Mouse (Mus musculus) embryonic fibroblast, embryonic 13.5 days (primary cell): ENCODE measurements at regions not wholly inside any gene's neighbourhood (a gene's known extent, or its start where the extent isn't known, plus 50 kb on each side); places are given as distances from the start of the nearest gene placed in this dataset.

Experiments used
- H3K27ac ChIP-seq: 2 replicates; pipeline ENCODE4 v1.5.1; 2012; ENCODE audit warnings: low read length, control low read depth, inconsistent platforms; ENCODE audit not compliant: insufficient read depth
- H3K4me1 ChIP-seq: 2 replicates; pipeline ENCODE4 v1.6.1; 2011; ENCODE audit warnings: low read length; ENCODE audit not compliant: control insufficient read depth, insufficient read depth
- H3K4me3 ChIP-seq: 2 replicates; pipeline ENCODE4 v1.5.1; 2011; ENCODE audit warnings: mild to moderate bottlenecking, control low read depth, low read length; ENCODE audit not compliant: insufficient read depth
- CTCF ChIP-seq: IDR thresholded peaks from 2 replicates; pipeline ENCODE4 v1.5.1; 2011; ENCODE audit warnings: mild to moderate bottlenecking, control low read depth, low read length, moderate library complexity, borderline replicate concordance; ENCODE audit not compliant: insufficient read depth
- POLR2A ChIP-seq: IDR thresholded peaks from 2 replicates; pipeline ENCODE4 v1.6.1; 2011; ENCODE audit warnings: low read depth, mild to moderate bottlenecking, control low read depth, low read length, moderate library complexity

DNA sequence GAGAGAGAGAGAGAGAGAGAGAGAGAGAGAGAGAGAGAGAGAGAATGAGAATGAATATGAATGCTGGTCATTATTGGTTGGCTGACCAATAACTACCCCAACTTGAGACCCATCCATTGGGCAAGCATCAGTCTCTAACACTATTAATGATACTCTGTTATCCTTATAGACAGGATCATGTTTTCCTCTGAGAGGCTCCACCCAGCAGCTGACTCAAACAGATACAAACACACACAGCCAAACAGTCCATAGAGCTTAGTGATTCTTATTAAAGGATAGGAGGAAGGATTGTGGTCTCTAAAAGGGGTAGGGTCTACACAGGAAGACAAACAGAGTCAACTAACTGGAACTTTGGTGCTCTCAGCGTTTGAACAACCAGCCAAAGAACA is 100.4 kb upstream of the Gm21293 start:
- H3K4me1 ChIP-seq: no peaks in the 10 kb centered on the region

DNA sequence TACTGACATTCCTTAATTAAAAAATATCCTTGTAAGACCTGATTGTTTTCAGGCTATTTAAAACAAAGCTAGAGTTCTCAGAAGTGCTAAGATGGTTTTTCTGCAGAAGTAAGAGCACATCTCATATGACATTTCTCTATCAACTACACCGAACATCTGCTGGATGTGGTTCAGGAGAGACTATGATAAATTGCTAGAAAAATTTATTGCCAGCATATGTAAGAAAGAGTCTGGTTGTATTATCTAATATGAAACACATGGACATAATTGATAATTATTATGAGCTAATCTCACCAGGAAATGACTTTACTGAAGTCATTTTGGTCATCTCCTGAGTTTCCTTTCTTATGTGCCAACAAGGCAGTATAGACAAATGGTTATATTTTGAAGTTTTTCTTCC is 99.2 kb upstream of the Gm21293 start:
- no peak for TF ChIP-seq CTCF
- no peak for TF ChIP-seq POLR2A
- Histone ChIP-seq H3K4me1 (no peaks in the 10 kb centered on the region), H3K4me3 (no peak overlapping the region)

More for the DNA sequence above, 100.4 kb upstream of the Gm21293 start:
- no peak overlapping the region for H3K27ac ChIP-seq
- TF ChIP-seq CTCF (no peak), POLR2A (no peak)
- no peak overlapping the region for H3K4me3 ChIP-seq

More for the DNA sequence above, 99.2 kb upstream of the Gm21293 start:
- H3K27ac ChIP-seq: no peak overlapping the region
